Mouse (Mus musculus): ENCODE results near the gene Fam111a.

DNA sequence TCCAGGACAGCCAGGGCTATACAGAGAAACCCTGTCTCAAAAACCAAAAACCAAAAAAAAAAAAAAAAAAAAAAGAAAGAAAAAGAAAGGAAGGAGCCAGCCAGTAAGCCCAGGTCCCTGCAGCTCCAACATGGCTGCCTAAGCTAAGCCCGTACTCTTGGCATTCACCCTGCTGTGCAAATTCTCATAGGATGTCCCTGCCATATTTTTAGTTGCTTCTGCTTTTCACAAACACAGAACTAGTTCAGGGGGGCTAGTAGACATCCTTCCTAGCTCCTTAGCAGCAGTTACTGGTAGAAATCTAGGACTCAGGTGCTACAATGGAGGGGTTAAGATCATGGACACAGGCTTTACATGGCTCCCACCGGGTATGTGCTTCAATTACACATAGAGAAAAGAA lies 30.0 kb downstream of the Fam111a start:
- TF ChIP-seq CTCF (IDR thresholded peaks at IDR 0.05) = no peak
- no peak for TF ChIP-seq EP300 (IDR thresholded peaks at IDR 0.05)

Data from lung, postnatal 0 days (tissue).